ENCODE assay signal across 14 mouse cellular contexts in genomic region chr2:122264690-122265089, GRCm38 (mm10). TPM values are rescaled to one million over a fixed set of nuclear protein-coding genes. Genes with fewer than 3 reads are reported as not detected.
DNase-seq lines count a peak whose midpoint lies in the region; ATAC-seq lines count a peak whose summit lies in the region.
"Had no signal": no experiment of that assay in that cellular context is flagged by ENCODE, and none has a peak within 500 bp of the region (broad histone marks: within the 10 kb centered on the region; RNA-seq: fewer than 3 reads in every experiment).

No protein-coding gene starts in this region.

- ATAC-seq in forebrain, embryonic 16.5 days, result peak; percentile 82
- ATAC-seq in monocyte, adult 5-6 weeks (replicated peaks; ENCODE audit: insufficient number of reproducible peaks, low FRiP score, low TSS enrichment, poor library complexity, severe bottlenecking), result no peak

- no peak overlapping the region for H3K4me3 ChIP-seq in forebrain, embryonic 16.5 days (replicated peaks; ENCODE audit: low read length)
- H3K4me3 ChIP-seq: liver, embryonic 15.5 days had no signal

- H3K36me3 ChIP-seq in forebrain, embryonic 16.5 days (ENCODE audit: control insufficient read depth, insufficient read depth), result no peaks in the 10 kb centered on the region

- H3K27me3 ChIP-seq in forebrain, embryonic 16.5 days (replicated peaks; ENCODE audit: control insufficient read depth, insufficient read depth, low read length), result no peaks in the 10 kb centered on the region
- H3K27me3 ChIP-seq: liver, embryonic 15.5 days had no signal

- 34% methylated on average over 3 of the region's 3 CpGs for WGBS in forebrain, embryonic 16.5 days

- no peak overlapping the region for H3K27ac ChIP-seq in forebrain, embryonic 16.5 days (ENCODE audit: low read length)
- H3K27ac ChIP-seq: liver, embryonic 15.5 days had no signal

- DNase-seq in ES-CJ7 (ENCODE audit: low read depth, low spot score), result peak; percentile 20
- DNase-seq in embryo, embryonic 10.5 days (ENCODE audit: low spot score), result peak; percentile 75
- DNase-seq in mesoderm, embryonic 11.5 days (ENCODE audit: low read depth, low spot score), result peak; percentile 61
- DNase-seq in gastrocnemius, postnatal 25 days, result no peak
- no peak for DNase-seq in natural killer cell, adult 2 months (ENCODE audit: low spot score in 2 of 2)
- DNase-seq in adrenal gland, adult (ENCODE audit: inconsistent age in 2 of 2, low spot score in 1 of 2), result no peak
- DNase-seq: cerebellum, postnatal 10 days; thymus, postnatal 25 days had no signal

- H3K9me3 ChIP-seq in forebrain, embryonic 16.5 days (ENCODE audit: control insufficient read depth, low read length), result no peaks in the 10 kb centered on the region
- H3K9me3 ChIP-seq: liver, embryonic 15.5 days had no signal

- H3K9ac ChIP-seq in forebrain, embryonic 16.5 days (replicated peaks; ENCODE audit: low read depth, low read length), result no peak overlapping the region
- H3K9ac ChIP-seq: liver, embryonic 15.5 days had no signal

- no peak overlapping the region for H3K4me2 ChIP-seq in forebrain, embryonic 16.5 days (ENCODE audit: low read length)
- H3K4me2 ChIP-seq: liver, embryonic 15.5 days had no signal

- H3K4me1 ChIP-seq in forebrain, embryonic 16.5 days (replicated peaks; ENCODE audit: control insufficient read depth, insufficient read depth, low read length), result peaks cover 6% of the 10 kb centered on the region
- H3K4me1 ChIP-seq: liver, embryonic 15.5 days had no signal

RNA-seq across cellular contexts. Expression of gene Sord, which starts 30.1 kb away (rescaled TPM):
- 16.2 and 16.4 TPM in 2 replicates for polyA plus RNA-seq in forebrain, embryonic 16.5 days (2015; fragmentation: Nextera tagmentation; extraction: Ambion mirVana)
- 10 to 100 TPM; 37.8 to 39.9 TPM for total RNA-seq in gastrocnemius, postnatal 25 days (2021)
- total RNA-seq in monocyte, adult 5-6 weeks (2017), result 16.8 to 33.8 TPM (median 23.5 TPM) in 3 replicates

RNA-seq across cellular contexts. Expression of gene Duox2, which starts 33.6 kb away (rescaled TPM):
- not detected in 2 replicates for polyA plus RNA-seq in forebrain, embryonic 16.5 days (2015; fragmentation: Nextera tagmentation; extraction: Ambion mirVana)
- total RNA-seq in gastrocnemius, postnatal 25 days (2021), result under 1 TPM; 0.08 to 0.16 TPM
- not detected in 3 replicates for total RNA-seq in monocyte, adult 5-6 weeks (2017)
- total RNA-seq: hematopoietic stem cell, adult 5-6 weeks had no signal
- polyA plus RNA-seq: liver, embryonic 15.5 days had no signal

RNA-seq across cellular contexts. Expression of gene Duoxa2, which starts 34.0 kb away (rescaled TPM):
- polyA plus RNA-seq in forebrain, embryonic 16.5 days (2015; fragmentation: Nextera tagmentation; extraction: Ambion mirVana), result not detected in 2 replicates
- total RNA-seq in gastrocnemius, postnatal 25 days (2021), result not detected
- not detected in 3 replicates for total RNA-seq in monocyte, adult 5-6 weeks (2017)
- total RNA-seq: hematopoietic stem cell, adult 5-6 weeks; left cerebral cortex, adult 8-10 months had no signal
- polyA plus RNA-seq: C2C12; liver, embryonic 15.5 days had no signal

RNA-seq across cellular contexts. Expression of gene Duoxa1, which starts 48.8 kb away (rescaled TPM):
- polyA plus RNA-seq in forebrain, embryonic 16.5 days (2015; fragmentation: Nextera tagmentation; extraction: Ambion mirVana), result 0.12 TPM in 1 of 2 replicates, not detected in the other
- total RNA-seq in gastrocnemius, postnatal 25 days (2021), result 1 to 10 TPM in 1 of 2 experiments, under 1 TPM in 1; 0.95 to 1.1 TPM
- total RNA-seq in monocyte, adult 5-6 weeks (2017), result not detected in 3 replicates
- total RNA-seq: hematopoietic stem cell, adult 5-6 weeks had no signal
- polyA plus RNA-seq: liver, embryonic 15.5 days had no signal

RNA-seq across cellular contexts. Expression of gene Duox1, which starts 50.8 kb away (rescaled TPM):
- 0.10 and 0.11 TPM in 2 replicates for polyA plus RNA-seq in forebrain, embryonic 16.5 days (2015; fragmentation: Nextera tagmentation; extraction: Ambion mirVana)
- under 1 TPM; 0.46 to 0.72 TPM for total RNA-seq in gastrocnemius, postnatal 25 days (2021)
- not detected in 3 replicates for total RNA-seq in monocyte, adult 5-6 weeks (2017)
- total RNA-seq: hematopoietic stem cell, adult 5-6 weeks had no signal
- polyA plus RNA-seq: liver, embryonic 15.5 days had no signal

Comparison
In these comparisons a context has a peak if more than half of its experiments do, and no peak if none do; other contexts are left out.
1. DNase-seq: peak in ES-CJ7 (single experiment), embryo, embryonic 10.5 days (single experiment) and mesoderm, embryonic 11.5 days (single experiment); none in gastrocnemius, postnatal 25 days (single experiment), natural killer cell, adult 2 months (0 of 2) and adrenal gland, adult (0 of 2).